Comparison of ENCODE assay signal across 20 mouse cellular contexts in genomic region chr4:59594614-59595013, GRCm38 (mm10).
"Had no signal": no experiment of that assay in that cellular context is flagged by ENCODE, and none has a peak within 500 bp of the region (broad histone marks: within the 10 kb centered on the region; RNA-seq: fewer than 3 reads in every experiment).

No protein-coding gene starts in this region.

- ATAC-seq: liver, postnatal 0 days; lung, postnatal 0 days; midbrain, embryonic 13.5 days; midbrain, embryonic 15.5 days had no signal

- H3K9me3 ChIP-seq: lung, embryonic 15.5 days; megakaryocyte, embryonic 14.5 days; midbrain, embryonic 13.5 days; midbrain, embryonic 15.5 days; neural tube, embryonic 13.5 days; neural tube, embryonic 15.5 days had no signal

- DNase-seq: liver, postnatal 0 days; lung, adult 2 months; lung, postnatal 14 days; lung, postnatal 36 days; retina, postnatal 1 day; right cerebral cortex, adult 18-20 months; right cerebral cortex, postnatal 25 days; right cerebral cortex, postnatal 4 days; spleen, adult 18-20 months; thymus, adult 18-20 months; thymus, postnatal 14 days; thymus, postnatal 36 days had no signal

- H3K4me1 ChIP-seq: lung, embryonic 15.5 days; midbrain, embryonic 13.5 days; midbrain, embryonic 15.5 days; neural tube, embryonic 13.5 days; neural tube, embryonic 15.5 days had no signal

- H3K27me3 ChIP-seq: lung, embryonic 15.5 days; megakaryocyte, embryonic 14.5 days; midbrain, embryonic 13.5 days; midbrain, embryonic 15.5 days; neural tube, embryonic 13.5 days; neural tube, embryonic 15.5 days had no signal

- H3K27ac ChIP-seq: lung, embryonic 15.5 days; macrophage; midbrain, embryonic 13.5 days; midbrain, embryonic 15.5 days; neural tube, embryonic 13.5 days; neural tube, embryonic 15.5 days had no signal

- H3K4me3 ChIP-seq: lung, embryonic 15.5 days; megakaryocyte, embryonic 14.5 days; midbrain, embryonic 13.5 days; midbrain, embryonic 15.5 days; neural tube, embryonic 13.5 days; neural tube, embryonic 15.5 days had no signal

- H3K36me3 ChIP-seq: lung, embryonic 15.5 days; midbrain, embryonic 15.5 days had no signal
